ENCODE assay signal across 8 mouse cellular contexts in the genomic region with DNA sequence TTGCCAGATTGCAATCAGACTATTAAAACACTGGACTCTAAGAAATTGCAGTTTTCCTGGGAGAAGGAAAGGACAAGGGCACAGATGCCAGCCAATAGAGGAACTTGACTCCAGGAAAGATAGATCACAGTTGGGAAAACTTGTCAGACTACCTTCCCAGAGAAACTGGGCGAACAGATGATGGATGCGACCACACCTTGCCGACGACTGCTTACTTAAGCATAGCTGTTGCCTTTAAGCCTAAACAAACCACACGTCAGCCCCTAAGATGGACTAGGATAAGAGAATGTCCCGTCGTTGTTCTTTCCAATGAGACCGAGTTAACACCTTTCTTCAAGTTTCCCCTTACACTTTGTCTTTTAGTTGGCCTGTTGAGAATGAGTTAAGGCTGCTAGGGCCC. TPM values are rescaled to one million over a fixed set of nuclear protein-coding genes. Genes with fewer than 3 reads are reported as not detected.
A peak's percentile ranks its signal among the peaks of the same experiment; 100 is the strongest.
DNase-seq lines count a peak whose midpoint lies in the region; ATAC-seq lines count a peak whose summit lies in the region.

No protein-coding gene starts in this region.

- H3K4me1 ChIP-seq in kidney, embryonic 16.5 days (ENCODE audit: insufficient read depth, low read length): peaks cover 20% of the 10 kb centered on the region
- H3K4me1 ChIP-seq in brown adipose tissue, adult 24 weeks (ENCODE audit: control insufficient read depth, insufficient read depth, insufficient read length, low read length): peaks cover 6% of the 10 kb centered on the region
- peaks cover 18% of the 10 kb centered on the region for H3K4me1 ChIP-seq in hindbrain, embryonic 12.5 days
- H3K4me1 ChIP-seq in midbrain, embryonic 12.5 days: peaks cover 19% of the 10 kb centered on the region

- no peak for DNase-seq in kidney, postnatal 14 days
- DNase-seq in layer of hippocampus, postnatal 14 days (ENCODE audit: low spot score in 2 of 2): no peak
- DNase-seq in left cerebral cortex, postnatal 10 days (ENCODE audit: extremely low spot score in 1 of 2, low spot score in 2 of 2): no peak
- DNase-seq in frontal cortex, postnatal 14 days (ENCODE audit: low spot score in 2 of 2): no peak

- H3K4me2 ChIP-seq in kidney, embryonic 16.5 days (replicated peaks; ENCODE audit: low read depth, low read length): peak overlapping the region; percentile 90
- peak overlapping the region; percentile 64 for H3K4me2 ChIP-seq in hindbrain, embryonic 12.5 days (replicated peaks)
- H3K4me2 ChIP-seq in midbrain, embryonic 12.5 days (replicated peaks): peak overlapping the region; percentile 89

- intact Hi-C loops in left cerebral cortex, postnatal 10 days (cut with DNase I): no loop called here

- no peaks in the 10 kb centered on the region for H3K27me3 ChIP-seq in kidney, embryonic 16.5 days (ENCODE audit: insufficient read depth, low read length)
- H3K27me3 ChIP-seq in hindbrain, embryonic 12.5 days: no peaks in the 10 kb centered on the region
- no peaks in the 10 kb centered on the region for H3K27me3 ChIP-seq in midbrain, embryonic 12.5 days

- no peaks in the 10 kb centered on the region for H3K9me3 ChIP-seq in kidney, embryonic 16.5 days (ENCODE audit: low read length)
- H3K9me3 ChIP-seq in hindbrain, embryonic 12.5 days (replicated peaks): no peaks in the 10 kb centered on the region
- no peaks in the 10 kb centered on the region for H3K9me3 ChIP-seq in midbrain, embryonic 12.5 days

- ATAC-seq in kidney, embryonic 16.5 days (ENCODE audit: low FRiP score, low TSS enrichment): no peak
- peak; percentile 13 for ATAC-seq in hindbrain, embryonic 12.5 days (ENCODE audit: low FRiP score)
- no peak; the same call in 1 of the 2 replicates for ATAC-seq in midbrain, embryonic 12.5 days (ENCODE audit: low FRiP score, low read depth)

- peak overlapping the region; percentile 87 for H3K4me3 ChIP-seq in kidney, embryonic 16.5 days (ENCODE audit: low read length)
- H3K4me3 ChIP-seq in brown adipose tissue, adult 24 weeks (ENCODE audit: insufficient read depth, low read depth, low read length): peak overlapping the region; percentile 96
- peak overlapping the region; percentile 99 for H3K4me3 ChIP-seq in hindbrain, embryonic 12.5 days
- H3K4me3 ChIP-seq in midbrain, embryonic 12.5 days: peak overlapping the region; percentile 99

- peak overlapping the region; percentile 99 for H3K27ac ChIP-seq in kidney, embryonic 16.5 days (ENCODE audit: low read length)
- peak overlapping the region; percentile 77 for H3K27ac ChIP-seq in brown adipose tissue, adult 24 weeks (replicated peaks; ENCODE audit: low read depth, low read length)
- H3K27ac ChIP-seq in hindbrain, embryonic 12.5 days: peak overlapping the region; percentile 95
- H3K27ac ChIP-seq in midbrain, embryonic 12.5 days (replicated peaks): peak overlapping the region; percentile 91

- peak overlapping the region; percentile 93 for H3K9ac ChIP-seq in kidney, embryonic 16.5 days (replicated peaks; ENCODE audit: low read length)
- peak overlapping the region; percentile 55 for H3K9ac ChIP-seq in hindbrain, embryonic 12.5 days
- H3K9ac ChIP-seq in midbrain, embryonic 12.5 days (replicated peaks): peak overlapping the region; percentile 97

- H3K36me3 ChIP-seq in kidney, embryonic 16.5 days (ENCODE audit: insufficient read depth, low read length): peaks cover 18% of the 10 kb centered on the region
- H3K36me3 ChIP-seq in hindbrain, embryonic 12.5 days: peaks cover 18% of the 10 kb centered on the region
- H3K36me3 ChIP-seq in midbrain, embryonic 12.5 days: peaks cover 15% of the 10 kb centered on the region

- WGBS in kidney, embryonic 16.5 days: 43% methylated on average over 8 of the region's 8 CpGs
- 59% methylated on average over 8 of the region's 8 CpGs for WGBS in hindbrain, embryonic 12.5 days
- 63% methylated on average over 8 of the region's 8 CpGs for WGBS in midbrain, embryonic 12.5 days

RNA-seq across cellular contexts. Expression of a gene that starts 0.5 kb away (rescaled TPM):
- polyA plus RNA-seq in kidney, embryonic 16.5 days (2015; fragmentation: Nextera tagmentation; extraction: Ambion mirVana): 75.8 and 76.6 TPM in 2 replicates
- polyA plus RNA-seq in brown adipose tissue, adult 24 weeks (2012; ENCODE audit: insufficient read depth, insufficient read length, missing spikeins): 15.5 and 18.8 TPM in 2 replicates
- 73.5 and 79.7 TPM in 2 replicates for polyA plus RNA-seq in hindbrain, embryonic 12.5 days (2016; fragmentation: Nextera tagmentation; extraction: Ambion mirVana)
- 73.1 and 74.9 TPM in 2 replicates for polyA plus RNA-seq in midbrain, embryonic 12.5 days (2016; fragmentation: Nextera tagmentation; extraction: Ambion mirVana)
- total RNA-seq in layer of hippocampus, postnatal 14 days (2021): 10 to 100 TPM; 51.0 to 54.5 TPM
- 10 to 100 TPM; 55.2 to 55.6 TPM for total RNA-seq in left cerebral cortex, postnatal 10 days (2021)

RNA-seq across cellular contexts. Expression of a gene that starts 33.6 kb away (rescaled TPM):
- 59.9 and 62.7 TPM in 2 replicates for polyA plus RNA-seq in kidney, embryonic 16.5 days (2015; fragmentation: Nextera tagmentation; extraction: Ambion mirVana)
- polyA plus RNA-seq in brown adipose tissue, adult 24 weeks (2012; ENCODE audit: insufficient read depth, insufficient read length, missing spikeins): 52.4 and 56.3 TPM in 2 replicates
- 78.1 and 88.0 TPM in 2 replicates for polyA plus RNA-seq in hindbrain, embryonic 12.5 days (2016; fragmentation: Nextera tagmentation; extraction: Ambion mirVana)
- polyA plus RNA-seq in midbrain, embryonic 12.5 days (2016; fragmentation: Nextera tagmentation; extraction: Ambion mirVana): 80.3 and 81.2 TPM in 2 replicates
- 10 to 100 TPM; 44.0 to 44.3 TPM for total RNA-seq in layer of hippocampus, postnatal 14 days (2021)
- total RNA-seq in left cerebral cortex, postnatal 10 days (2021): 10 to 100 TPM; 41.6 to 42.7 TPM

RNA-seq across cellular contexts. Expression of a gene that starts 40.2 kb away (rescaled TPM):
- polyA plus RNA-seq in kidney, embryonic 16.5 days (2015; fragmentation: Nextera tagmentation; extraction: Ambion mirVana): 64.5 and 76.4 TPM in 2 replicates
- 18.6 and 19.3 TPM in 2 replicates for polyA plus RNA-seq in brown adipose tissue, adult 24 weeks (2012; ENCODE audit: insufficient read depth, insufficient read length, missing spikeins)
- 71.1 and 91.1 TPM in 2 replicates for polyA plus RNA-seq in hindbrain, embryonic 12.5 days (2016; fragmentation: Nextera tagmentation; extraction: Ambion mirVana)
- 74.8 and 75.5 TPM in 2 replicates for polyA plus RNA-seq in midbrain, embryonic 12.5 days (2016; fragmentation: Nextera tagmentation; extraction: Ambion mirVana)
- total RNA-seq in layer of hippocampus, postnatal 14 days (2021): 10 to 100 TPM; 40.7 to 50.6 TPM
- 10 to 100 TPM; 54.4 to 58.1 TPM for total RNA-seq in left cerebral cortex, postnatal 10 days (2021)
